Mouse (Mus musculus): ENCODE measurements around the gene Cldn5.
A peak's percentile ranks its signal among the peaks of the same experiment; 100 is the strongest.

The Cldn5 gene

DNA sequence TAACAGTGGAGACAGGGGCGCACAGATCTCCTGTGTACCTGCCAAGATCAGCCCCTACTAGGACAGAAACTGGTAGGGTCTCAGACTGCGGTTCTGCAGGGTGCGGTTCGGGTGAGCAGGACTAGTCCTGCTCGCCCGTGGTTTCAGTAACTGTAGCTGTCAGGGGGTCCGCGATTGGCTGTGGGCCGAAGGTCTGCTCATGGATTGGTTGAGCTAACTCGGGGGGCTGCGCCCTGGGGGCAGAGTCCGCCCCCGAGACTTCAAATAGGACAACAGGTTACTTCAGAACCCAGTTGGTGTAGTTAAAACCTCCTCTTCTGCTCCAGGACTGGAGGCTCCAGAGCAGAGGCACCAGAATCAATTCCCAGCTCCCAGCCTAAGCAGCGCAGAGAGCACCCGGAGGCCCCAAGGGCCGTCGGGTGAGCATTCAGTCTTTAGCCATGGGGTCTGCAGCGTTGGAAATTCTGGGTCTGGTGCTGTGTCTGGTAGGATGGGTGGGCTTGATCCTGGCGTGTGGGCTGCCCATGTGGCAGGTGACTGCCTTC lies at the start of gene Cldn5:
Cldn5 (plus strand) TSS at position 292 of the 545 bp plus-strand sequence.
- DNase-seq: peak; percentile 18

DNA sequence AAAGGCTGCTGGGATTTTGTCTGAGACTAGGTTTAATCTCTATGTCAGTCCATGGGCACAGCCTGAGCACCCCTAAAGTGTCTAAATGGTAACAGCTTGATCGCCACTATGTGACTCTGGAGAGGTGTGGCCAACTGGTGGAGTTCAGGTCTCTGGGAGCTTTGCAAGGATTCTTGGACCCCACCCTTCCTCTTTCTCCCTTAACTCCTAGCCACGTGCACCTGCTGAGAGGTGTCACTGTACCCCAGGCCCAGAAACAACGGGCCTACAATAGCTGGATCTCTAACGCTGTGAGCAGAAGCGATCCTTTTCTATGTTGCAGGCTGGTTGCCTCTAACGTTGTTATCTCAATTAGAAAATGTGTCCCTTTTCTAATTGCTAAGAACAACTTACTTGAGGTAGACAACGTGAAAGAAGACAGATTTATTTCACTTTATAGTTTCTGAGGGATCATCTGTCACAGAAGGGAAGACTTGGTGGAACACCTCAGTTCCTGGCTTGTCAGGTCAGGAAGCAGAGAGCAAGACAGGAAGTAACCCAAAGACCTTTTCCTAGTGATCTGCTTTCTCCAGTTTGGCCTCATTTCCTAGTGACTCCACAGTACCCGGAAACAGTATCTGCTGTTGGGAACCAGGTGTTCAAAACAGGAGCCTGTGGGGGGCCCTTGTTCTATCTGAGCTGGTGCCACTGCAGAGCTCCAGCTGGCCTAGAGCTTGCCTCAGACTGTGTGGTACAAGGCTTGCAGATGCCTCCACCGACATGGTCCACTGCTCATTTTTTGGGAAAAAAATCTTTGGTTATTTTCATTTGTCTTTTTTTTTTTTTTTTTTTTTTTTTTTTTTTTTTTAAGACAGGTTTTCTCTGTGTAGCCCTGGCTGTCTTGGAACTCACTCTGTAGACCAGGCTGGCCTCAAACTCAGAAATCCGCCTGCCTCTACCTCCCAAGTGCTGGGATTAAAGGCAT lies 48.8 kb upstream of the Cldn5 start:
- DNase-seq: no peak

DNA sequence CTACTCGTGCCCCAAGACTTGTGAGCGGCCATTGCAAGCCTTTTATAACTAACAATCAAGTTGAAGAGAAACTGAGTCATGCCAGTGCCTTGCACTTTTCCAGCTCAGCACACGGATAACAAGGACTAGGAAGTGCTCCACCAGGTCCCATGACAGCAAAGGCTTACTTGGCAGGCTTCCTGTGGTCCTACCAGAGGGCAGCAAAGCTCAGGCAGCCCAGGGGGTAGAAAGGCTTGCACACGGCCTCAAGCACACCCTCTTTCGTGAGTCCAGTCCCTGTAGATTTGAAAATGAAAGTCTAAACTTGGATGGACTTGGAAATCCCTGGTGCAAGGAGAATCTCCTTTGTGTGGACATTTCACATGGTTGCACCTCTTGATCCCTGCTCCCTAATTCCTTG lies 47.5 kb upstream of the Cldn5 start:
- DNase-seq: no peak

DNA sequence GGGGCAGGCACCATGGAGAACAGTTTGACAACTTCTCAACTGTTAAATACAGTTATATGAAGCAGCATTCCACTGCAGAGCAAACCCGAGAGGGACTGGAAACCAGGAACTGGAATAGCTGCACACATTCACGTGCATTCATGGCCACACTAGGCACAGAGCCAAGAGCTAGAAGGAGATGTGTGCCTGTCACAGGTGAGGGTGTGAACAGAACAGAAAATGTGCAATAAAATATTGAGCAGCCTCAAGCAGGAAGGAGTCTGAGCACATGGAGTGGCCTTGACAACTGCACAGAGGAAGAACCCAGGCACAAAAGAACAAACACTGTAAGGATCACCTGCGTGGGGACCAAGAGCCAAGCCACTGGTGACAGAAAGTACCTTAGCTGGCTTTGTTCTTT lies 46.0 kb upstream of the Cldn5 start:
- DNase-seq: no peak

DNA sequence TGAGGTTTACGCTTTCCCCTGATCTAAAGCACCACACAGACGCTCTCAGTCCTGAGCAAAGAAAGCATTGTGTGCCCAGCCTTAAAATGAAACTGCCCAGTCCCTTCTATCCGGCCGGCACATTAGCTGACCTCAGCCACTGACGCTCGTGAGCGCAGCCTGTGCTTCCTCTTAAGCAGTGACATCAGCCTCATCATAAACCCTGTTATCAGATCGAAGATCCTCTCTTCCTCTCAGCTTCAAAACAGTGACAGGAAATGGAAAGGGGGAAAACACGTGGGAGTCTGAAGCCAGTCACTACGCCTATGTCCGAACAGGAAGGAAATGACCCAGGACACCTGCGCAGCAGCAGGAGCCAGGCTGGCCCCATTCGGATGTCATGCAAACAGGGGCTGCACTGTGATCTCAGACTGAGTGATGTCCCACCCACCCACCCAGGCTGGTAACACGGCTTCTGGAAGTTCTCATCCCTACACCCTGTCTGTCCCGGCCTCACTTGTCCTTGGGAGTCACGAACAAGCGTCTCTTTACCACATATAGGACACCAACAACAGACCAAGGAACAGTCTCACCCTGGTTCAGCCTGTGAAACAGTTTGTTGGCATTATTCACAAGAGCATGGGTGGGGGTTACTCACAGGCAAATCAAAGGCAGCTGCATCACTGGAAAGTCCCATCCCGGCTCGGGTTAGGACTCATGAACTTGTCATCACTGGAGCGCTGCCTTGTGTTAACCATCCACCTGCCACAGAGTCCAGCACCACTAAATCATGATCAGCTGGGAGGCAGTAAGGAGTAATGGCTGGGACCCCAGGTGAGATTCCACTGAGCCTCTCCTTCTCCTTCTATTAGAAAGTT lies 43.3 kb upstream of the Cldn5 start:
- DNase-seq: peak; percentile 60

DNA sequence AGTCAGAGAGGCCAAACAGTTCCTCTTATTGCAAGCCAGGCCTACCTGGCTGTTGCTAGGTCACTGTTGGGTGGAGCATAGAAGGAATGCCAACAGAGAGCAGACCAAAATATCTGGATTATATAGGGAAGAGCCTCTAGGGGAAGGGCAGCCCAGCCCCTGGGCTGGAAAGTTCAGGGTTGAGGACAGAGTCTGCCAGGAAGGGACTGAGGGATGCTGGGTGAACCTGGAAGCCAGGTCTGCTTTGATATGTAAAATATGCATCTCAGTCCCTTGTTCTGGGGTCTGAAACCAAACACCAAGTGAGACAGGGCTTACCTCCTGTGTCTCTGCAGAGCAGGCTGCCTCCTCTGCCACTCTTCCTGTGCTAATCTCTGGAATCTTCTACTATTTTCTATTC lies 38.3 kb upstream of the Cldn5 start:
- DNase-seq: no peak

DNA sequence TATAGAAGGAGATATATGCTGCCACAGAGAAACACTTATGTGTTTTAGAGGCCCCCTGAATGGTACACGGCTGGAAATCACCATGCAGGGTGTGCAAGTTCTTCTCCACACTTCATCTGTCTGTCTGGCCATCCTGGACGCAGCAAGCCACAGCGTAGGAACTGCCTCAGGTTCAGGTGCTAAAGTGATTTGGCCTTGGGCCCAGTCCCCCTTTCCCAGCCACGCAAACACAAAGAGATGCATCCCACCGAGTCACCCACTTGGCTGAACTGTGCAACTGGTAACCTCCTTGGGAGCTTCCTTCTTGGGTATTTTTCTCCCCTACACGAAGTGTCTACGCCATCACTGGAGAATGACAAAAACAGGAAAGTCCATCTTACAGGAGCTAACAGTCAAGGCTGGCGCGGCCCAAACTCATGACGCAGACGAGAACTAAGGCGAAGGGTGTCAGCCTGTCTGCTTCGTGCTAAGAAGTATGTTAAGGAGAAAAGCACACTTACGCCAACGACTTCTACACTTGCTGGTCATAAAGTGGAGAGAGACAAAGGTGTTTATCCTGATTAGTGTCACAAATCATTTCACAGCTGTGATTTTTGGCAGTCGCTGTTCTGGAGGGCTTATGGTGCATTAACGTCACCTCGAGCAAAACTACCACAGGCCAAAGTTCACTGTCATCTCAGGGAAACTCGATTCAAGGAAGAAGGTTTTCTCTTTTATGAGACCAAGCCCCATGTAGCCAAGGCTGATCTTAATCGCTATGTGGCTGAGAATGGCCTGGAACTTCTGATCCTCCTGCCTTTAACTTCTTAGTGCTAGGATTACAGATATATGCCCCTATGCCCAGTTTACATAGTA lies 30.2 kb upstream of the Cldn5 start:
- DNase-seq: no peak

DNA sequence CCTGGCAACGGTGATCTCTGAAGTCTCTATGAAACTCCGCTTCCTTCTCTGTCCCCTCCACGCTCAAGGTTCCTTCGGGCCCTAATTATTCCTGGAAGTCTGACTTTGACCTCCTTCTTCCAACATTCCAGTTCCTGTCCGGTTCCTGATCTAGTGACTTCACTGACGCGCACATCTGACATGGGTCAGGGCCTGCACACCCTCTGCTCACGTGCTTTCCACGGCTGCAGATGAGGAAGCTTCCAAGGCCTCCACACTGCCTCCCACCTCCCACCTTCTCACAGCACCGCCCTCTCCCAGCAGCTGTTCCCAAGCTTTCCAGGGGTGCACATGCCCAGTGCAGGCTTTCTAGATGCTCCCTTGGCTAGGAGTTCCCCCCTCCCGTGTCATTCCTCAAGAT lies 25.5 kb upstream of the Cldn5 start:
- DNase-seq: no peak

DNA sequence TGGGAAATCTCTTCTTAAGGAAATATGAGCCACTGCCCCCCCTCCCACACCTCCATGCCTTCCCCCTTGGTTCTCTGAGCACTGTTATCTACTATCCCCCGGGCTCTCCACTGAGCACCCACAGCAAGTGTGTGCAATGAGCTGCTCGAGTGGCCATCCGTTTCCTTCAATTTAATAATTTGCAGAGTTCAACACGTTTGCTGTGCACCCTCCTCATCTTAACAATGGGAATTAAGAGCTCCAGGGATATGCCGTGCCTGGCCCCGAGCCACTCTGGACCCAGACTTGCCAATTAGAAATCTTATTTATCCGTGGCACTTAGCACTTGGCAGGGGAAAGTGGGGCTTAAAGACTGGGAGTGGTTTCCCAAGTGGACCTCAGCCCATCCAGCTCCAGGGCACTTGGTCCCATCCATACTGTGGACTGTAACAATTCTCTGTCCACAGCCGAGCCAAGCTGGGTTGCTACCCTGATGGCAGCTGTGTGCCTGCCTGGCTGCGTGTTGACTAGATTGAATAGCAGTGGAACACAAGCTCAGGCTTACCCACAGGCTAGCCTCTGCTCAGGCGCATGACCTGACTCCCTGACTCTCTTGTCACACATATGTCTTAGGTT lies 24.7 kb upstream of the Cldn5 start:
- DNase-seq: no peak

DNA sequence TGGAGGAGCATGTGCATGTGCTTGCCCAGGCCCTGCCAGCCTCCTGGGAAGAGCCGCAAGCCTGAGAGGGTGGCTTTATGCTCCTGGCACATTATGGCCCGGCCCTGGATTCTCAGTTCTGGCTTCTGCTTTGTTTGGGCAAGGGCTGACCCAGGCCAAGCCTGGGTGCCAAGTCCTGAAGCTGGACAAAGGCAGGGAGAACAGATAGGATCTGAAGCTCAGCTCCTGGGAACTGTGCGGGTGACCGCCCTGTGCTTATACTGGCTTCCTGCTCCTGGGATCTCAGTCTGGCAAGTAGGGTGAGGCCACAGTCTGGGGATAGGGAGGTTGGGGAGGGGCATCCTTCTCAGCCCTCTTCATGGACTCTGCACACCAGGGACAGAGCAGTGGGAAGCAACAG lies 14.9 kb upstream of the Cldn5 start:
- no peak for DNase-seq

DNA sequence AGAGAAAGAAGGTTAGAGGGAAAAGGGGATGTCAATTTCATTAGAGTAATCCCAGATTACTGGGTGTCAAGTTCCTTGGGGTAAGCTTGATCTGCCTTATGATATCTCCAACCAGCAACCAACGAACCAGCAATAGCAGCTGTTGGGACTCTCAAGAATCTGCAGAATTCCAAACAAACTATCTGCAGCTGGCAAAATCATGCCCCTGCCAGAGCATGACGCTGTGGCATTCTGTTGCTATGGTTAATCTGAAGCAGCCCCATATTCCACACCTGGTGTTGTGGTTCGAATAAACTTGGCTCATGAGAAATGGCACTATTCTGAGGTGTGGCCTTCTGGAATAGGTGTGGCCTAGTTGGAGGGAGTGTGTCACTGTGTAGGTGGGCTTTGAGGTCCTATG lies 13.7 kb upstream of the Cldn5 start:
- no peak for DNase-seq

DNA sequence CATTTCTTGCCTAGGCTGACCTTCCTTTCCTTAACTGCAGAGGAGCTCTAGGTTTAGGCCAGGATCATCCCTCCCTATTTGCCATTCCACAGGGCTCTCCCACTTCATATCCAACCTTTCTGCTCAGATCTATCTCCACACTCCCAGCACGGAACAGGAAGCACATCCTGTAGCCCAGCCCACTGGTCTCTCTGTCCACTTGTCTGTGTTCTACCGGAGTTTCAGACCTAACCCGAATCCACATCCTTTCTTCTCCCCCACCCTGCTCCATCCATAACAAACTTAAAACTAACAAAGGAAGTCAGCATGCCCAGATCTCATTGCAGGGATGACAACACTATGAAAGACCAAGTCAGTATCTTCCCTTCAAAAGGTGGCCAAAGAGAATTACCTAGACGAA lies 10.3 kb upstream of the Cldn5 start:
- no peak for DNase-seq

DNA sequence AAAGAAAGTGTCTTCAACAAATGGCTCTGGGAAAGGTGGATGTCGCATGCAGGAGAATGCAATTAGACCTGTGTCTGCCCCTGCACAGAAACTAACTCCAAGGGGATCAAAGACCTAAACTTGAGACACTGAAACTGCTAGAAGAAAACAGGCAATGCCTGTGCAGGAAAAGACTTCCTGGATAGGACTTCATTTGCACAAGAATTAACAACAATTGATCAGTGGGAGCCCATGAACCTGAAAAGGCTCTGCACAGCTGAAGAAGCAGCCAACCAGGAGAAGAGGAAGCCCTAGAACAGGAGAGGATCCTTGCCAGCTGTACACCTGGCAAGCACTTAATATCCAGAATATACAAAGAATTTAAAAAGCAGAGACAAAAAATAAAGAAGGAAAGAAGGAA lies 7.1 kb upstream of the Cldn5 start:
- no peak for DNase-seq

DNA sequence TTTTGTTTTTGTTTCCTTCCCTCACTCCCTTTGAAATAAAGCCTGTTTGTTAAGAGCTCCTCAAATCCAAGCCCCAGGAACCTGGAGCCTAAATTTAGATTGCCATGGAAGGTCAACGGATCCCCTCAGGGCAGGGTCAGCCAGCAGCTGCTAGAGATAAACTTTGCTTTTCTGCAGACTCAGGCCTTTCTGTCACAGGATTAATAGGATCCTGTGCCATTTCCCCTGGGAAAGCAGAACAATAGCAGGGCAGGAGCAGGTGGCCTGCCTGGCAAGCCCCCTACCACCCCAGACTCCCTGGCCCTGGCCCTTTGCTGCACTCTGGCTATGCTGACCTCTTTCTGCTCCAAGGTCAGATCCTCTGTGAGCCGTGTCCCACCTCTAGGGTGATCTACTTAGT lies 2.7 kb upstream of the Cldn5 start:
- DNase-seq: no peak

DNA sequence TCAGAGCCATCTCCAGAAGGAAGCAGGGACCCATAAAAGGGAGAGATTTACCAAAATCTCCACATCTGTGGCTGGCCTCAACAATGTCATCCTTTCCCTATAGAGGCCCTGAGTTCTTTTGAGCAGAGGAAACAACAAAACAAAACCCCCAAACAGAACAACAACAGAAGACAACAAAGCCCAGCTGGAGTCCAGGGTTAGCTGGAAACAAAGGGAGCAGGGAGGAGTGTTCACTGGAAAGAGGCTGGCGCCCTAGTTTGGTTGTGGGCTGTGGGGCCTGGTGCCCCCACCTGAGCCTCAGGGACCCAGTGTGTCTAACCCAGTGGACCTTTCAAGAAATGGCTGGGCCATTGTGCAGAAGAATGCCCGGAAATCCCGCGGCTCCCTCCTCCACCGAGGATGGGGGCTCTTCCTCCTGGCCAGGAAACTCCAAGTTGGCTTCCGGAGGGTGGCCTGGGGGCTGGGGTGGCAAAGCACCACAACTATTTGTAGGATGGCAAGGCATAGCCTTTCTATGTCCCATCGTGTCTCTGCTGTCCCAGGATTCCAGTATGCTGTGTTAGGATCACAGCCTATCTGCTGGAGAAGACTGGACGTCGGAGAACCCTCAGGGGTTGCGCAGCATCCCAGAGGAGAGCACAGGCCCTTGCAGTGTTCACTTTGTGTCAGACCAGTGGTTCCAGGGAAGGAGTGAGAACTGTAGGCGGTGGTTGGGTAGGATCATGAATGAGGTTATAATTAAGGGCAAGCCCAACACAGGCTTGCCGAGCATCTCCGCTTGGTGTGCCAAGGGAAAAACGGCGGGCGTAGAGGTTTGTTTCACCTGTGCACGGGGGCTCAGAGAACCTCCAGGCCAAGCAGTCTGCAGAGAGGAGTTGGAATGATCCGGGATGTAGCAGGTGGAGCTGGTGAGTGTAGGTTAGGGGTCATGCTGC lies 759 bp upstream of the Cldn5 start:
- peak; percentile 16 for DNase-seq

DNA sequence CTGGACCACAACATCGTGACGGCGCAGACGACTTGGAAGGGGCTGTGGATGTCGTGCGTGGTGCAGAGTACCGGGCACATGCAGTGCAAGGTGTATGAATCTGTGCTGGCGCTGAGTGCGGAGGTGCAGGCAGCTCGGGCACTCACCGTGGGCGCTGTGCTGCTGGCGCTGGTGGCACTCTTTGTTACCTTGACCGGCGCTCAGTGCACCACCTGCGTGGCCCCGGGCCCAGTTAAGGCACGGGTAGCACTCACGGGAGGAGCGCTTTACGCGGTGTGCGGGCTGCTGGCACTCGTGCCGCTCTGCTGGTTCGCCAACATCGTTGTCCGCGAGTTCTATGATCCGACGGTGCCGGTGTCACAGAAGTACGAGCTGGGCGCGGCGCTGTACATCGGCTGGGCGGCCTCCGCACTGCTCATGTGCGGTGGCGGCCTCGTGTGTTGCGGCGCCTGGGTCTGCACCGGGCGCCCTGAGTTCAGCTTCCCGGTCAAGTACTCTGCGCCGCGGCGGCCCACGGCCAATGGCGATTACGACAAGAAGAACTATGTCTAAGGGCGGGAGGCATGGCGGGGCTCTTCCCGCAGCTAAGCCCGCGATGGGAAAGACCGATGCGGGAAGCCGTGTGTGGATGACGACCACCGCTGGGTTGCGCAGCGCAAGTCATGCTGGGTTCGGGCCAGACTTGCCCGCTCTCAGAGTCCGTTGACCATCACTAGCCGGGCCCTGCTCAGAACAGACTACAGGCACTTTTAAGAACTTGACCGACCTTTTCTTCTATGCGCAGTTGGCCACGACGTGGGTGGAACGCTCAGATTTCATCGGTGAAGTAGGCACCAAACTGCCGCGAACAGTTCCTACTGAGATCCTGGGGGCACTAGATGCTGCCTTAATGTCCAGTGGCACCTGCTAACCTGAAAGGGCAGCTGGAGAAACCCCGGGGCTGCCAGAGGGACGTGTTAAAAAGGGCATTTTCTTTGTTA lies 744 bp downstream of the Cldn5 start:
- DNase-seq: no peak

DNA sequence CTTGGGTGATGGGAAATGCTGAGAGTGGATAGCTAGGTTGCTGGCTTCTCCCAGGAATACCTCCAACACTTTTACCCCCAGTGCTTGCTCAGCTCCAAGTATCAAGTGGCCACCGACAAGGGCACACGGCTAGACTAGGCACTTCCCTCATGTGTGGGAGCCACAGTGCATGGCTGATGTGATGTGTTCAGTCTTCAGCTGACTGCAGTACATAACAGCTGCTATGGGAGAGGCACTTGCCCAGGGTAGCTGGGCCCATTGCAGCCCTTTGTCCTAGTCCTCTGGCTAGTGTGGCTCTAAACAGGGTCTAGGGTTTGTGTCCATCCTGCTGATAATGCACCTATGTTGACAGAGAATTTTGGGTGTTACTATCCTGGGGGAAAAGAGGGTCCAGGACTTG lies 1.8 kb downstream of the Cldn5 start:
- no peak for DNase-seq

DNA sequence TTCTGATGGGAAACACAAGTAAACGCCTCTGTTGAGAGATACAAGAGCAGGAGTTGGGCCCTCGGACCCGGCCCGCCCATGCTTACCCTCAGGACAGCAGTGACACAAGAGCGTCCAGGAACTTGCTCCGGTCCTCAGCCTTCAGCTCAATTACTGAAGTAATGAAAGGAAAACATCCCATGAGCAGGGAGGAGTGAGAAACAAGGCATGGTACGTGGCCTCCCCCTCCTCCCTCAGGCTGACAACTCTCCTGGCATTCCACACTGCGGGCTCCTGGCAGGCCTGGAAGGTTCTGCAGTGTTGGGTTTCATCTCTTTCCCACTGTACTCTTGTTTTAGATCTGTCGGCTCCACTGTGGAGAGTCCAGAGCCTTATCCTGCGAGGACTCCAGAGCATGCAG lies 5.2 kb downstream of the Cldn5 start:
- no peak for DNase-seq

DNA sequence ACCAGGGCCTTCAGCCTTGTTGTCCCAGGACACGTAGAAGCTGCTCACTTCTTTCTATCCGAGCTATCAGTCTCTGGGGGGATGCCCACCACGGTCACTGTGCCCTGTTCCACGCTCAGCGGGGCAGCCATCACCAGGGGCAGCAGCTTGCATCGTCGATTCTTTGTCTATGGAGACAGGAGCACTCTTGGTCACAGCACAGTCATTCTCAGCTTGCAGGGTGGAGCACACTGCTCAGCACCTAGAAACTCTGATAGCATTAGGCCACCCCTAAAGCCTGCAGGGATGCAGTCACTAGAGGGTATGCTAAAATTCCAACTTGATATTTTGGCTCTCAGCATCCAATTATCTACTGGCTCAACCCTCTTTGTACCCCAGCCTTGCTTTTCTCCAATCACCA lies 8.4 kb downstream of the Cldn5 start:
- no peak for DNase-seq

DNA sequence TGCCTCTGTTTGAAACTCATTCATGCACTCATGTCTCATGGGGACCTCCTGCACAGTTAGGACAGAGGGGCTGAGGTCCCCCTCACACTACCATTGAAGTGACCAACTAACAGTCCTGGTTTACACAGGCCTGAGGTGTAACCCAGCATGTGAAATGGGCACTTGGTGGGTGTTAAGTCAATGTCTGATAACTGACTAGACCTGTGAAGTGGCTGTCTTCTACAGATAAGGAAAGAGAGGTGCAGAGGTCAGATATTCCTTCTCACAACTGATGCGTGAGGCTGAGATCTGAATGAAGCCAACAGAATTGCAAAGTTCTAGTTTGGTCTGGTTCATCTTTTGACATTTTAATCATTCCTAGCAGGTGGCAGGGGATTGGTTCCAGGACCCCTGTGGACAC lies 8.8 kb downstream of the Cldn5 start:
- DNase-seq: no peak
